17 mouse cellular contexts compared by ENCODE assay signal in genomic region chr12:57530474-57530873, GRCm38 (mm10). TPM values are rescaled to one million over a fixed set of nuclear protein-coding genes. Genes with fewer than 3 reads are reported as not detected.
DNase-seq lines count a peak whose midpoint lies in the region; ATAC-seq and TF ChIP-seq lines count a peak whose summit lies in the region.
"Had no signal": no experiment of that assay in that cellular context is flagged by ENCODE, and none has a peak within 500 bp of the region (broad histone marks: within the 10 kb centered on the region; RNA-seq: fewer than 3 reads in every experiment).

No protein-coding gene starts in this region.

- intact Hi-C loops in left cerebral cortex, postnatal 14 days (cut with DNase I), result no loop called here

- H3K27ac ChIP-seq in forebrain, embryonic 10.5 days, result peak overlapping the region; percentile 58; the same call in 1 of the 2 replicates
- no peak overlapping the region for H3K27ac ChIP-seq in hindbrain, embryonic 14.5 days
- H3K27ac ChIP-seq in midbrain, embryonic 15.5 days, result no peak overlapping the region
- H3K27ac ChIP-seq: embryonic facial prominence, embryonic 12.5 days; left cerebral cortex, adult 2 months; limb, embryonic 13.5 days had no signal

- H3K9me3 ChIP-seq in forebrain, embryonic 10.5 days, result no peaks in the 10 kb centered on the region
- no peaks in the 10 kb centered on the region for H3K9me3 ChIP-seq in hindbrain, embryonic 14.5 days (ENCODE audit: control insufficient read depth, low read length)
- H3K9me3 ChIP-seq in midbrain, embryonic 15.5 days, result no peaks in the 10 kb centered on the region
- H3K9me3 ChIP-seq: embryonic facial prominence, embryonic 12.5 days; limb, embryonic 13.5 days had no signal

- no peak for TF ChIP-seq POLR2A in brain, embryonic 14.5 days (IDR thresholded peaks at IDR 0.05; ENCODE audit: borderline replicate concordance, extremely low read depth, insufficient read depth, insufficient read length, poor library complexity, severe bottlenecking)

- TF ChIP-seq CTCF in brain, embryonic 14.5 days (IDR thresholded peaks at IDR 0.05; ENCODE audit: borderline replicate concordance, extremely low read depth, insufficient read depth, insufficient read length), result no peak

- no peak overlapping the region; the same call in 1 of the 2 replicates for H3K4me3 ChIP-seq in forebrain, embryonic 10.5 days
- H3K4me3 ChIP-seq in hindbrain, embryonic 14.5 days (replicated peaks; ENCODE audit: low read length), result no peak overlapping the region
- H3K4me3 ChIP-seq in midbrain, embryonic 15.5 days, result no peak overlapping the region
- H3K4me3 ChIP-seq: embryonic facial prominence, embryonic 12.5 days; left cerebral cortex, adult 2 months; limb, embryonic 13.5 days had no signal

- H3K4me1 ChIP-seq in forebrain, embryonic 10.5 days, result peaks cover 27% of the 10 kb centered on the region
- H3K4me1 ChIP-seq in hindbrain, embryonic 14.5 days (replicated peaks; ENCODE audit: control insufficient read depth, insufficient read depth, low read length), result no peaks in the 10 kb centered on the region
- H3K4me1 ChIP-seq in midbrain, embryonic 15.5 days, result peaks cover 12% of the 10 kb centered on the region

- peak; percentile 83 for DNase-seq in brain, embryonic 14.5 days (ENCODE audit: low read depth)
- DNase-seq in forebrain, embryonic 10.5 days (ENCODE audit: extremely low spot score, low spot score), result peak; percentile 50
- no peak for DNase-seq in hindbrain, embryonic 14.5 days (ENCODE audit: low spot score)
- DNase-seq in kidney, postnatal 10 days, result no peak
- DNase-seq in yolk sac, embryonic 10.5 days (ENCODE audit: low spot score), result no peak
- no peak for DNase-seq in left cerebral cortex, postnatal 14 days (ENCODE audit: low spot score in 2 of 2)
- DNase-seq: cerebellum, adult 9-11 months; gastrocnemius, postnatal 10 days; heart, postnatal 4 days; kidney, adult 18-20 months had no signal

- peaks cover 94% of the 10 kb centered on the region for H3K27me3 ChIP-seq in forebrain, embryonic 10.5 days (ENCODE audit: poor library complexity, severe bottlenecking)
- peaks cover 76% of the 10 kb centered on the region for H3K27me3 ChIP-seq in hindbrain, embryonic 14.5 days (ENCODE audit: control insufficient read depth, insufficient read depth, low read length)
- peaks cover 79% of the 10 kb centered on the region for H3K27me3 ChIP-seq in midbrain, embryonic 15.5 days (replicated peaks)

- H3K4me2 ChIP-seq in hindbrain, embryonic 14.5 days (replicated peaks), result no peak overlapping the region
- no peak overlapping the region for H3K4me2 ChIP-seq in midbrain, embryonic 15.5 days
- H3K4me2 ChIP-seq: embryonic facial prominence, embryonic 12.5 days; heart, embryonic 11.5 days; limb, embryonic 13.5 days had no signal

- H3K9ac ChIP-seq in hindbrain, embryonic 14.5 days, result no peak overlapping the region
- no peak overlapping the region for H3K9ac ChIP-seq in midbrain, embryonic 15.5 days
- H3K9ac ChIP-seq: embryonic facial prominence, embryonic 12.5 days; limb, embryonic 13.5 days had no signal

- H3K36me3 ChIP-seq in forebrain, embryonic 10.5 days (replicated peaks), result no peaks in the 10 kb centered on the region
- H3K36me3 ChIP-seq in hindbrain, embryonic 14.5 days (replicated peaks; ENCODE audit: control insufficient read depth, insufficient read depth), result no peaks in the 10 kb centered on the region
- H3K36me3 ChIP-seq in midbrain, embryonic 15.5 days (replicated peaks), result no peaks in the 10 kb centered on the region
- H3K36me3 ChIP-seq: embryonic facial prominence, embryonic 12.5 days; limb, embryonic 13.5 days had no signal

- ATAC-seq in hindbrain, embryonic 14.5 days (ENCODE audit: low FRiP score), result peak; percentile 51; the same call in 1 of the 2 replicates
- peak; percentile 79 for ATAC-seq in midbrain, embryonic 15.5 days (replicated peaks)

- WGBS in forebrain, embryonic 10.5 days, result 4% methylated on average over 9 of the region's 9 CpGs
- WGBS in hindbrain, embryonic 14.5 days, result 4% methylated on average over 9 of the region's 9 CpGs
- 3% methylated on average over 9 of the region's 9 CpGs for WGBS in midbrain, embryonic 15.5 days

RNA-seq across cellular contexts. Expression of gene Foxa1, which starts 16.2 kb away (rescaled TPM):
- polyA plus RNA-seq in brain, embryonic 14.5 days (2012; rRNA removed), result 4.5 and 7.7 TPM in 2 replicates
- polyA plus RNA-seq in forebrain, embryonic 10.5 days (2016; fragmentation: Nextera tagmentation; extraction: Ambion mirVana), result 0.17 and 0.61 TPM in 2 replicates
- polyA plus RNA-seq in hindbrain, embryonic 14.5 days (2014; fragmentation: Nextera tagmentation; extraction: Ambion mirVana), result 1.1 and 1.2 TPM in 2 replicates
- polyA plus RNA-seq in midbrain, embryonic 15.5 days (2015; fragmentation: Nextera tagmentation; extraction: Ambion mirVana), result 4.2 and 4.3 TPM in 2 replicates
- total RNA-seq in left cerebral cortex, postnatal 14 days (2021), result not detected
- total RNA-seq: gastrocnemius, postnatal 10 days; heart, postnatal 4 days; left cerebral cortex, adult 2 months; megakaryocyte, adult 5-6 weeks; neutrophil, adult 5-6 weeks had no signal
- polyA plus RNA-seq: limb, embryonic 13.5 days had no signal

RNA-seq across cellular contexts. Expression of gene Ttc6, which starts 33.4 kb away (rescaled TPM):
- polyA plus RNA-seq in brain, embryonic 14.5 days (2012; rRNA removed), result 0.73 and 1.2 TPM in 2 replicates
- 0.21 and 0.43 TPM in 2 replicates for polyA plus RNA-seq in forebrain, embryonic 10.5 days (2016; fragmentation: Nextera tagmentation; extraction: Ambion mirVana)
- polyA plus RNA-seq in hindbrain, embryonic 14.5 days (2014; fragmentation: Nextera tagmentation; extraction: Ambion mirVana), result 0.96 and 1.6 TPM in 2 replicates
- 0.97 and 1.6 TPM in 2 replicates for polyA plus RNA-seq in midbrain, embryonic 15.5 days (2015; fragmentation: Nextera tagmentation; extraction: Ambion mirVana)
- total RNA-seq in left cerebral cortex, postnatal 14 days (2021), result under 1 TPM; 0.24 to 0.57 TPM
- total RNA-seq: gastrocnemius, postnatal 10 days; megakaryocyte, adult 5-6 weeks; neutrophil, adult 5-6 weeks had no signal

Comparison
In these comparisons a context has a peak if more than half of its experiments do, and no peak if none do; other contexts are left out.
1. DNase-seq: peak in brain, embryonic 14.5 days (single experiment) and forebrain, embryonic 10.5 days (single experiment); none in hindbrain, embryonic 14.5 days (single experiment), kidney, postnatal 10 days (single experiment), yolk sac, embryonic 10.5 days (single experiment) and left cerebral cortex, postnatal 14 days (0 of 2).